Mouse (Mus musculus) frontal cortex, adult (tissue): Measurements from ENCODE around the gene Btd.

ENCODE experiments used
- ATAC-seq: cut with Nextera tagmentation; 2 replicates; pipeline ENCODE4 v1.9.2; 2017; ENCODE audit warnings: mild to moderate bottlenecking, moderate library complexity, mixed read lengths; ENCODE audit not compliant: low TSS enrichment

The Btd gene

DNA sequence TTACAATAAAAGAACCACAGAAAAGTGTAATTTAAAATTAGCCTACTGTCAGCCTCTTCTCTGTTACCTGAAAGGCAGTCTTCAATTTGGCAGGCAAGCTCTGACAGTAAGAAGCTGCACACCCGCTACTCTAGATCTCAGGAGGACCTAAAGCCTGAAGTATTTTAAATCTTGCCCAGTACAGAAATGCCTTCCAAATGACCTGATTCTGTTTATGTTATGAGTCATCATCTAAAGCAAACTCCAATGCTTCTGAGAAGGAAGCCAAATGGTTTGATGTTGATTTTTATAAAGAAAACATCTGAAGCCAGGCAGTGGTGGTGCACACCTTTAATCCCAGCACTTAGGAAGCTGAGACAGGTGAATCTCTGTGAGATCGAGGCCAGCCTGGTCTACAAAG, 59.5 kb downstream of the Btd start:
- no peak for ATAC-seq

DNA sequence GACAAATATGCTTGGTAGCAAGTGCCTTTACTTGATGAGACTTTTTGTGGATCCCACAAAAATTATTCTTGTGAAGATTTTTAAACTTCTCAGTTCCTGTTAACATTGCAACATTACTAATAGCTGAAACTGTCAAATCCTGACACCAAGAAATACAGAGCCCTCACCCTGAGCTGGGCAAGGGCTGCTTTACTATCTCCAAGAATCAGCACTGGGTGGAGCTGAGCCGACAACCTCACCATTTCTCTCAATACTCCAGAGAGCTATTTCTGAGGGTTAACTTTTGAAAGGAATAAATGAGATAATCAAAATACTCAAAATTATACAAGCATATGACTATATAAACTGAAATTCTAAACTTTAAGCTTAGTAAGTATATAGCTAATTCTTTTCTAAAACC, 68.5 kb downstream of the Btd start:
- no peak for ATAC-seq

DNA sequence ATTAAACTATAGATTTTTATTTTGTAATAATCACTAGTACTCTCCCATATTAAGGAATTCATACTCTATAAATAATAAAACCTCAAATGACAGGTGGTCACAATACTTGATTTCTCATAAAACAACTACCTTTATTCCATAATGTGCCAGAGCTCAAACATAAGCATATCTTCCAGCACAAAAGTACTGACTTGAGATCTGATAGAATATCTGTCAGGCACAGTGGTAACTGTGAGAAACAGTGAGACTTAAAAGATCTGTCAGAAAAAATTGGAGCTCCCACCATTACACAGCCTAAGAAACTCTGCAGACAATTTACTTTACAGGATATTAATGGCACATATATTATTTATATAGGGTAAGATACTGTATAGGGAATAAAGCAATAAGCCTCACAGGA, 74.8 kb downstream of the Btd start:
- ATAC-seq: no peak

DNA sequence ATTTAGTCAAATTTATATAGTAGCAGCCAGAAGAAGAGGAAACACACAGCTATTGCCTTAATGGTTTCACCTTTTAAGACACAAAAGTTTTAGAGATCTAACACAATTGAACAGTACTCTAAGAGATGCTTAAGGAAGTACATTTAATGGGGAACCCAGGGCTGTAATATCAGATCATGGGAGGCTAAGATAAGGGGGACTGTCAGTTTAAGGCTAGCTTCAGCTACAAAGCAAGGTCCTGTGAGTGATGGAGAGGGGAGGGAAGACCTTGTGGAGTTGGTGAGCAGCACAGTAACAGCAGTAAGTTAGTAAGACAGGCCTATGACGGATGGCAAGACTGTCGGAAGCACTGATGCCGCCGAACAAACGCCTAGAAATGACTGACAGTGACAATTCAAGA, 76.5 kb downstream of the Btd start:
- no peak for ATAC-seq
